Mouse (Mus musculus): ENCODE results near the gene Brd1. TPM values are rescaled to one million over a fixed set of nuclear protein-coding genes. Genes with fewer than 3 reads are reported as not detected.

The Brd1 gene
- polyA plus RNA-seq, 1 experiment = 35.9 TPM

- TF ChIP-seq POLR2A (IDR thresholded peaks at IDR 0.05; ENCODE audit: borderline replicate concordance, extremely low read depth, insufficient read depth, insufficient read length, poor library complexity, severe bottlenecking) = no peak
- no peak for TF ChIP-seq CTCF (IDR thresholded peaks at IDR 0.05; ENCODE audit: borderline replicate concordance, extremely low read depth, insufficient read depth, insufficient read length)
Observed at GRCm38 (mm10) chr15:88704284-88704683, 29.7 kb downstream of the Brd1 start.

GRCm38 (mm10) chr15:88702501-88702900 lies 31.5 kb downstream of the Brd1 start:
- DNase-seq (ENCODE audit: low read depth) = no peak
- TF ChIP-seq POLR2A (IDR thresholded peaks at IDR 0.05; ENCODE audit: borderline replicate concordance, extremely low read depth, insufficient read depth, insufficient read length, poor library complexity, severe bottlenecking) (no peak), CTCF (IDR thresholded peaks at IDR 0.05; ENCODE audit: borderline replicate concordance, extremely low read depth, insufficient read depth, insufficient read length) (no peak)

More at GRCm38 (mm10) chr15:88704284-88704683, 29.7 kb downstream of the Brd1 start:
- DNase-seq (ENCODE audit: low read depth) = no peak

- peak; percentile 78 for DNase-seq (ENCODE audit: low read depth)
- TF ChIP-seq CTCF (IDR thresholded peaks at IDR 0.05; ENCODE audit: borderline replicate concordance, extremely low read depth, insufficient read depth, insufficient read length) (no peak), POLR2A (IDR thresholded peaks at IDR 0.05; ENCODE audit: borderline replicate concordance, extremely low read depth, insufficient read depth, insufficient read length, poor library complexity, severe bottlenecking) (no peak)
Observed at GRCm38 (mm10) chr15:88700759-88701158, 33.3 kb downstream of the Brd1 start.

- TF ChIP-seq POLR2A (IDR thresholded peaks at IDR 0.05; ENCODE audit: borderline replicate concordance, extremely low read depth, insufficient read depth, insufficient read length, poor library complexity, severe bottlenecking) (no peak), CTCF (IDR thresholded peaks at IDR 0.05; ENCODE audit: borderline replicate concordance, extremely low read depth, insufficient read depth, insufficient read length) (no peak)
- DNase-seq (ENCODE audit: low read depth) = no peak
Observed at GRCm38 (mm10) chr15:88699508-88699907, 34.5 kb downstream of the Brd1 start.

- TF ChIP-seq CTCF (IDR thresholded peaks at IDR 0.05; ENCODE audit: borderline replicate concordance, extremely low read depth, insufficient read depth, insufficient read length) (no peak), POLR2A (IDR thresholded peaks at IDR 0.05; ENCODE audit: borderline replicate concordance, extremely low read depth, insufficient read depth, insufficient read length, poor library complexity, severe bottlenecking) (no peak)
- DNase-seq (ENCODE audit: low read depth) = no peak
Observed at GRCm38 (mm10) chr15:88697586-88697985, 36.4 kb downstream of the Brd1 start.

GRCm38 (mm10) chr15:88696055-88696454 lies 38.0 kb downstream of the Brd1 start:
- DNase-seq (ENCODE audit: low read depth) = no peak
- TF ChIP-seq CTCF (IDR thresholded peaks at IDR 0.05; ENCODE audit: borderline replicate concordance, extremely low read depth, insufficient read depth, insufficient read length) = no peak

GRCm38 (mm10) chr15:88694033-88694432 lies 40.0 kb downstream of the Brd1 start:
- peak; percentile 54 for DNase-seq (ENCODE audit: low read depth)
- no peak for TF ChIP-seq POLR2A (IDR thresholded peaks at IDR 0.05; ENCODE audit: borderline replicate concordance, extremely low read depth, insufficient read depth, insufficient read length, poor library complexity, severe bottlenecking)

GRCm38 (mm10) chr15:88692720-88693119 lies 41.3 kb downstream of the Brd1 start:
- DNase-seq (ENCODE audit: low read depth) = no peak
- TF ChIP-seq POLR2A (IDR thresholded peaks at IDR 0.05; ENCODE audit: borderline replicate concordance, extremely low read depth, insufficient read depth, insufficient read length, poor library complexity, severe bottlenecking) = no peak
- TF ChIP-seq CTCF (IDR thresholded peaks at IDR 0.05; ENCODE audit: borderline replicate concordance, extremely low read depth, insufficient read depth, insufficient read length) = no peak

- no peak for DNase-seq (ENCODE audit: low read depth)
- no peak for TF ChIP-seq CTCF (IDR thresholded peaks at IDR 0.05; ENCODE audit: borderline replicate concordance, extremely low read depth, insufficient read depth, insufficient read length)
- TF ChIP-seq POLR2A (IDR thresholded peaks at IDR 0.05; ENCODE audit: borderline replicate concordance, extremely low read depth, insufficient read depth, insufficient read length, poor library complexity, severe bottlenecking) = no peak
Observed at GRCm38 (mm10) chr15:88691129-88691528, 42.9 kb downstream of the Brd1 start.

- TF ChIP-seq CTCF (IDR thresholded peaks at IDR 0.05; ENCODE audit: borderline replicate concordance, extremely low read depth, insufficient read depth, insufficient read length) = no peak
Observed at GRCm38 (mm10) chr15:88688120-88688519, 45.9 kb downstream of the Brd1 start.

GRCm38 (mm10) chr15:88686725-88687124 lies 47.3 kb downstream of the Brd1 start:
- no peak for DNase-seq (ENCODE audit: low read depth)

More at GRCm38 (mm10) chr15:88688120-88688519, 45.9 kb downstream of the Brd1 start:
- DNase-seq (ENCODE audit: low read depth) = no peak

GRCm38 (mm10) chr15:88684039-88684438 lies 50.0 kb downstream of the Brd1 start:
- no peak for DNase-seq (ENCODE audit: low read depth)
- TF ChIP-seq CTCF (IDR thresholded peaks at IDR 0.05; ENCODE audit: borderline replicate concordance, extremely low read depth, insufficient read depth, insufficient read length) = no peak
- no peak for TF ChIP-seq POLR2A (IDR thresholded peaks at IDR 0.05; ENCODE audit: borderline replicate concordance, extremely low read depth, insufficient read depth, insufficient read length, poor library complexity, severe bottlenecking)

More at GRCm38 (mm10) chr15:88686725-88687124, 47.3 kb downstream of the Brd1 start:
- TF ChIP-seq POLR2A (IDR thresholded peaks at IDR 0.05; ENCODE audit: borderline replicate concordance, extremely low read depth, insufficient read depth, insufficient read length, poor library complexity, severe bottlenecking) (no peak), CTCF (IDR thresholded peaks at IDR 0.05; ENCODE audit: borderline replicate concordance, extremely low read depth, insufficient read depth, insufficient read length) (no peak)

- DNase-seq (ENCODE audit: low read depth) = peak; percentile 48
- TF ChIP-seq POLR2A (IDR thresholded peaks at IDR 0.05; ENCODE audit: borderline replicate concordance, extremely low read depth, insufficient read depth, insufficient read length, poor library complexity, severe bottlenecking) = no peak
- TF ChIP-seq CTCF (IDR thresholded peaks at IDR 0.05; ENCODE audit: borderline replicate concordance, extremely low read depth, insufficient read depth, insufficient read length) = no peak
Observed at GRCm38 (mm10) chr15:88680931-88681330, 53.1 kb downstream of the Brd1 start.

All from brain, embryonic 14.5 days (tissue).